Mouse (Mus musculus) thymus, adult 2 months (tissue): Measurements from ENCODE around the gene Micall2. TPM values are rescaled to one million over a fixed set of nuclear protein-coding genes. Genes with fewer than 3 reads are reported as not detected.

Source experiments
- DNase-seq: peaks from one replicate; pipeline ENCODE4 v3.0.0; 2021
- H3K27ac ChIP-seq: fragments of 200-500 bp; 2 replicates; pipeline ENCODE4 v1.5.1; 2012; ENCODE audit warnings: low read length, control low read depth; ENCODE audit not compliant: control insufficient read depth, insufficient read depth
- H3K27me3 ChIP-seq: fragments of 200-500 bp; 2 replicates; pipeline ENCODE4 v1.6.1; 2012; ENCODE audit warnings: mild to moderate bottlenecking, low read length, moderate library complexity, mixed read lengths; ENCODE audit not compliant: control insufficient read depth, insufficient read depth
- H3K36me3 ChIP-seq: fragments of 200-500 bp; 2 replicates; pipeline ENCODE4 v1.6.1; 2012; ENCODE audit warnings: mild to moderate bottlenecking, low read length, moderate library complexity; ENCODE audit not compliant: control insufficient read depth, insufficient read depth
- H3K4me1 ChIP-seq: fragments of 200-500 bp; replicated peaks from 2 replicates; pipeline ENCODE4 v1.6.1; 2012; ENCODE audit warnings: low read length; ENCODE audit not compliant: control insufficient read depth, insufficient read depth
- H3K4me3 ChIP-seq: fragments of 200-500 bp; 2 replicates; pipeline ENCODE4 v1.5.1; 2012; ENCODE audit warnings: mild to moderate bottlenecking, low read length, control low read depth, moderate library complexity; ENCODE audit not compliant: control insufficient read depth, insufficient read depth
- CTCF ChIP-seq: fragments of 200-500 bp; IDR thresholded peaks from 2 replicates; pipeline ENCODE4 v1.5.1; 2012; ENCODE audit warnings: mild to moderate bottlenecking, control low read depth, low read length, moderate library complexity, borderline replicate concordance; ENCODE audit not compliant: control insufficient read depth, poor library complexity, insufficient read depth; ENCODE audit errors: extremely low read depth
- POLR2A ChIP-seq: fragments of 200-500 bp; IDR thresholded peaks from 2 replicates; pipeline ENCODE4 v1.6.1; 2012; ENCODE audit warnings: mild to moderate bottlenecking, low read length, control low read depth, moderate library complexity; ENCODE audit not compliant: control insufficient read depth, poor library complexity, insufficient read depth; ENCODE audit errors: extremely low read depth
- WGBS: fragments of 180-500 bp; shearing (Covaris S2); methylation state at CpG from one replicate; pipeline ENCODE4 v1.1.7; 2018; 5-methylcytosine and 5-hydroxymethylcytosine counted together
- polyA plus RNA-seq: library from polyadenylated mRNA; depleted of rRNA; stranded (reverse); fragments of >200 nt; gene quantifications from 2 replicates; pipeline ENCODE4 v1.2.3, GENCODE M21; 2012

Micall2 gene
- polyA plus RNA-seq, 1 experiment, result 6.7 TPM

DNA sequence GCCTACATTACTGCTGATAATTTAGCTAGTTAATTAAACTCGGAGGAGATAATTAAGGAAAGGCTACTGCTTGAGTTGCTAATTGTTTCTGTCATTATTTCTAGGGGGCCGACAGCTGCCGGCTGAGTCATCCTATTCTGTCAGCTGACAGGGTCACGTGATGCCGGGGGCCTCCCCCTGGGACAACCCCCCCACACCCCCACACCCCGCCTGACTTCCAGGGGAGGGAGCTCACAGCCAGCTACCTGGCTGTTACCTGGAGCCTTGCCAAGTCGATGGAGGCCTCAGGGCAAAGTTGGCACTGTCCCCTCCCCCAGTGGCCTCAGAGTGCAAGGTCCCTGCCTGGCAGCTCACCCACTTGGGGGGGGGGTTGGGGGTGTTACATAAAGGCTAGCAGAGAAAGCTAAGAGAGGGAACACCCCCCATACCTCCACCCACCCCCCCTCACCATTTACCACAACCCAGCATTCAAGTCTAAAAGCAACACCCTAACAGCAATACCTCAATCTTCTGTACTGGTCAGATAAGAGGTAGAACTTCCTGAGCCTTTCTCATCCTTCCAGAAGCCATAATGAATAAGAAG is 41.1 kb downstream of the Micall2 start:
- Histone ChIP-seq H3K4me3 (no peak overlapping the region), H3K27me3 (no peaks in the 10 kb centered on the region), H3K4me1 (no peaks in the 10 kb centered on the region), H3K27ac (no peak overlapping the region), H3K36me3 (no peaks in the 10 kb centered on the region)
- DNase-seq, result no peak
- TF ChIP-seq POLR2A (no peak), CTCF (no peak)
- 16% methylated on average over 7 of the region's 7 CpGs for WGBS

- H3K27me3 ChIP-seq, result no peaks in the 10 kb centered on the region
- WGBS, result 82% methylated on average over 16 of the region's 16 CpGs
- H3K4me1 ChIP-seq, result no peaks in the 10 kb centered on the region
- H3K27ac ChIP-seq, result no peak overlapping the region
- DNase-seq, result no peak
- no peak overlapping the region for H3K4me3 ChIP-seq
- TF ChIP-seq POLR2A (no peak), CTCF (no peak)
- no peaks in the 10 kb centered on the region for H3K36me3 ChIP-seq
These were observed 41.7 kb downstream of the Micall2 start for GRCm38 (mm10) chr5:139694292-139694988.

DNA sequence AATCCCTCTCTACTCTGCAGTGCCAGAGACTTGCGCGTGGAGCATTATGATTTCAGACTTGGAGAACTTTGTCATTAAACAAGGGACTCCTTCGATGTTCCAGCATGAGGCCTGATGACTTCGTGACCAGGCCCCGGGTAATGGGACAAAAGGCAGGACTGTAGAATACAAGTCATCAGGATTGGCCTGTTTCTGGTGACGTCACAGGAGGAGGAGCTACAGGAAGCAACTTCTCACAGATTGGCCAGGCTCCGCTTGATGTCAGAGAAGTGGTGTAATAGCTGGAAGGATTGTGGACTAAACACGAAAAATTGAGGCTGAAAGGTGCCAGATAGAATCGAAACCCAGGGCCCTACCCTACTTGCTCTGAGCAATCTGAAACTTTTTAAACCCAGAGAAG is 45.3 kb downstream of the Micall2 start:
- 84% methylated on average over 9 of the region's 9 CpGs for WGBS
- no peaks in the 10 kb centered on the region for H3K36me3 ChIP-seq
- H3K4me1 ChIP-seq, result peaks cover 5% of the 10 kb centered on the region; the same call in 1 of the 2 replicates
- no peak for DNase-seq
- H3K27ac ChIP-seq, result no peak overlapping the region
- H3K27me3 ChIP-seq, result no peaks in the 10 kb centered on the region
- no peak overlapping the region for H3K4me3 ChIP-seq
- no peak for TF ChIP-seq CTCF
- TF ChIP-seq POLR2A, result no peak

- H3K4me1 ChIP-seq, result peaks cover 5% of the 10 kb centered on the region; the same call in 1 of the 2 replicates
- TF ChIP-seq POLR2A, result no peak
- TF ChIP-seq CTCF, result no peak
- WGBS, result 71% methylated on average over 12 of the region's 12 CpGs
- H3K4me3 ChIP-seq, result no peak overlapping the region
- H3K27ac ChIP-seq, result no peak overlapping the region
- no peaks in the 10 kb centered on the region for H3K27me3 ChIP-seq
- no peaks in the 10 kb centered on the region for H3K36me3 ChIP-seq
- no peak for DNase-seq
These were observed 47.8 kb downstream of the Micall2 start for GRCm38 (mm10) chr5:139688356-139688755.

- TF ChIP-seq POLR2A (no peak), CTCF (peak; percentile 70; the same call in 1 of the 2 replicates)
- WGBS, result 25% methylated on average over 13 of the region's 13 CpGs
These were observed 48.5 kb downstream of the Micall2 start for GRCm38 (mm10) chr5:139687646-139688045.

GRCm38 (mm10) chr5:139686530-139687249 is 49.4 kb downstream of the Micall2 start:
- 26% methylated on average over 21 of the region's 21 CpGs for WGBS
- TF ChIP-seq POLR2A (no peak), CTCF (no peak)
- DNase-seq, result no peak

More at GRCm38 (mm10) chr5:139687646-139688045, 48.5 kb downstream of the Micall2 start:
- Histone ChIP-seq H3K27ac (no peak overlapping the region), H3K4me1 (peaks cover 5% of the 10 kb centered on the region; the same call in 1 of the 2 replicates), H3K27me3 (no peaks in the 10 kb centered on the region), H3K36me3 (no peaks in the 10 kb centered on the region), H3K4me3 (no peak overlapping the region)
- DNase-seq, result peak; percentile 38

More at GRCm38 (mm10) chr5:139686530-139687249, 49.4 kb downstream of the Micall2 start:
- Histone ChIP-seq H3K4me3 (no peak overlapping the region), H3K4me1 (peaks cover 5% of the 10 kb centered on the region; the same call in 1 of the 2 replicates), H3K27ac (no peak overlapping the region), H3K36me3 (no peaks in the 10 kb centered on the region), H3K27me3 (no peaks in the 10 kb centered on the region)
